Mouse (Mus musculus) olfactory bulb, adult 2 months (tissue): ENCODE data around the gene Mllt3. TPM values are rescaled to one million over a fixed set of nuclear protein-coding genes. Genes with fewer than 3 reads are reported as not detected.
"Not testable (repeated sequence)": the region's sequence is repeated elsewhere in the genome, so short reads cannot be mapped to it uniquely, and the experiment has no call there.

ENCODE experiments used
- H3K27ac ChIP-seq: fragments of 200-500 bp; 2 replicates; pipeline ENCODE4 v1.5.1; 2012; ENCODE audit warnings: low read depth, low read length; ENCODE audit not compliant: insufficient read depth
- H3K4me1 ChIP-seq: fragments of 200-500 bp; 2 replicates; pipeline ENCODE4 v1.6.1; 2012; ENCODE audit warnings: low read length; ENCODE audit not compliant: control insufficient read depth, insufficient read depth
- H3K4me3 ChIP-seq: fragments of 200-500 bp; 2 replicates; pipeline ENCODE4 v1.5.1; 2012; ENCODE audit warnings: mild to moderate bottlenecking, low read depth, low read length, moderate library complexity; ENCODE audit not compliant: insufficient read depth
- CTCF ChIP-seq: fragments of 200-500 bp; IDR thresholded peaks from 2 replicates; pipeline ENCODE4 v1.5.1; 2012; ENCODE audit warnings: low read depth, mild to moderate bottlenecking, low read length, moderate library complexity; ENCODE audit not compliant: insufficient read depth
- POLR2A ChIP-seq: fragments of 200-500 bp; IDR thresholded peaks from 2 replicates; pipeline ENCODE4 v1.6.1; 2012; ENCODE audit warnings: mild to moderate bottlenecking, low read depth, low read length, moderate library complexity; ENCODE audit not compliant: insufficient read depth
- WGBS: fragments of 180-500 bp; shearing (Covaris S2); methylation state at CpG from one replicate; pipeline ENCODE4 v1.1.7; 2018; 5-methylcytosine and 5-hydroxymethylcytosine counted together
- polyA plus RNA-seq: library from polyadenylated mRNA; stranded (reverse); fragments of >200 nt; gene quantifications from 2 replicates; pipeline ENCODE4 v1.2.4, GENCODE M21; 2012; ENCODE audit warnings: low replicate concordance; ENCODE audit not compliant: missing spikeins, insufficient read depth, insufficient read length

Gene Mllt3
- polyA plus RNA-seq, 1 experiment, result not detected

DNA sequence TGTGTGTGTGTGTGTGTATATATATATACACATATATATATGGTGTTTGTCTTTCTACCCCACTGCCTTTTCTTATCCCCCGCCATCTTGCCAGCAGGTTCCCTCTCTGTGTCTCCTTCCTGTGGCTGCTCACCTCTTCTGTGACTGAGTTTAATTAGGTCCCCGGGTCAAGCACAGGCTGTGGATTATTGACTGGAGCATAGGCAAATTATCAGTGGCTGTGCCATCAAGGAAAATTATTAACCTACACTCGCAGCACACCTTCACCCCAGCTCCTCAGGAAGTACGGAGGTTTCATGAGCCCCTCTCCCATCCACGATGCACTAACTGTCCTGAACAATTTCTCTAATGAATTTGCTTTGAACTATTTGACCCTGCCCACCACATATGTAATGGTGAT is 41.5 kb downstream of the Mllt3 start:
- Histone ChIP-seq H3K4me1 (no peaks in the 10 kb centered on the region), H3K27ac (no peak overlapping the region), H3K4me3 (no peak overlapping the region)
- no peak for TF ChIP-seq POLR2A
- TF ChIP-seq CTCF, result no peak
- 92% methylated on average over 5 of the region's 5 CpGs for WGBS

DNA sequence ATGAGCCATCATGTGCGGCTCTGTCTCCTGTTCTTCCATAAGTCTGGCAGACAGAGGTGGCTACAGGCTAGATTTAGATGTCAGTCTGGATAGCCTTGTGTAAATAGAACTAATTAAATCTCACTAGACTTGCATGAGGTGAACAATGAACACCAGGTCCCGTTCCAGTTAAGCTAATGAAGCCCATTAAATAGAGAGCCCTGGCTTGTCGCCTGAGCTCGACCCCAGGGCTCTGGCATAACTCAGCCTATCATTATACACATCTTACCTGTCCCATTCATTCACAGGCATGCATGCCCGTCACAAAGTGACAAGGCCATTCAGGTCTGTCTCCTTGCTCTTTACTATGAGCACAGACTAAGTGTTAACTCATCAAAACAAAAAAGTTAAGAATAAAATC is 42.2 kb downstream of the Mllt3 start:
- no peaks in the 10 kb centered on the region for H3K4me1 ChIP-seq
- no peak overlapping the region for H3K27ac ChIP-seq
- 64% methylated on average over 5 of the region's 5 CpGs for WGBS
- H3K4me3 ChIP-seq, result no peak overlapping the region
- TF ChIP-seq CTCF, result no peak
- no peak for TF ChIP-seq POLR2A

DNA sequence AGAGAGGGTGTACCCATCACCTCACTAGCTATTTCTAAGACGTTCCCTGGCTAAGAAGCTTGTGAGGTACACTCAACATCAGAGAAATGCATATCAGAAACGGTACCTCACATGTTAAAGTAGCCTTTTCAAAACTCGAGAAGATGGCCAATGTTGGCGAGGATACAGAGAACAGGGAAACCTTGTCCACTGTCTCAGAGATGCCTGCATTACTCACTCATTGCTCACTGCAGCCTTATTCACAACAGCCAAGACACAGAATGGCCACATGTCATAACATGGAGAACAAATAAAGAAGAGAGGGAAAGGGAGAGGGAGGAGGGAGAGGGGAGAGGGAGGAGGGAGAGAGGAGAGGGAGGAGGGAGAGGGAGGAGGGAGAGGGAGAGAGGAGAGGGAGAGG is 47.9 kb downstream of the Mllt3 start:
- peaks cover 9% of the 10 kb centered on the region for H3K4me1 ChIP-seq
- TF ChIP-seq CTCF (no peak), POLR2A (no peak)
- H3K27ac ChIP-seq, result no peak overlapping the region
- H3K4me3 ChIP-seq, result no peak overlapping the region
- WGBS, result 29% methylated on average over 4 of the region's 4 CpGs

DNA sequence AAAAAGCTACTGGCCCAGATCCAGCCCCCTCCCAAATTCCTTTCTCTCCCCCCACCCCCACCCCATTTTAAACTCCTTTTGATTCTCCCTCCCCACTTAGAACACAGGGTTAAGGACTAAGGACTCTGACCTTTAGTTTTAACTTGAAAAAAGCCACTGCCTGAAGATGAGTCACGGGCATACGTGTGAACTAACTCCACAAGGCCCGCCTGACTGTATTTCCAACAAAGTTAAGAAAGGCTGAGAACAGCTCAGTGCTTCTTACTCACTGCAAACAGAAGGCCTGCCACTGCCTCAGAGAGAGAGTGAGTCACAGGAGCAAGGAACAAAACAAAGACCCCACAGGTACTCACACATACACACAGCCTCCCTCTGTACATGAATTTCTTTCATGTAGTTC is 48.6 kb downstream of the Mllt3 start:
- Histone ChIP-seq H3K27ac (no peak overlapping the region), H3K4me3 (no peak overlapping the region), H3K4me1 (peaks cover 9% of the 10 kb centered on the region)
- 16% methylated on average over 3 of the region's 3 CpGs for WGBS
- TF ChIP-seq POLR2A (no peak), CTCF (no peak)

DNA sequence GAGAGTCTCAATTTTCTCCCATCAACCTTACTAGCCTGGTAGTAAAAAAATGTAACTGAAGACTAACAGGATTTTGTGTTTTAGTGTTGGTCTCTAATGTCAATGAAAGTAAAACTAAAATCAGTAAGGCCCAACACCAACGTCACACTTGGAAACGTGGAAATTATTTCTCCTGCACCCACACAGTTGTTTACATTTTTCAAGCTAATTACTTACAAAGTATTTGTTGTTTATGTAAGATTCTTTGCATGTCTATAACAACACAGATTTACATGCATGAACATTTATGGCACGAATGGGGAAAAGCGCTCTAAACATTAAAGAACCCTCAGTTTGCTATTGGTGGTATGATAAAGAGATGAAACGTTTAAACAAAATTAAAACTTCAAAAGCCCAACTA is 49.1 kb downstream of the Mllt3 start:
- 42% methylated on average over 5 of the region's 5 CpGs for WGBS
- H3K4me3 ChIP-seq, result no peak overlapping the region
- no peak overlapping the region for H3K27ac ChIP-seq
- H3K4me1 ChIP-seq, result peaks cover 9% of the 10 kb centered on the region
- no peak for TF ChIP-seq POLR2A
- no peak for TF ChIP-seq CTCF

DNA sequence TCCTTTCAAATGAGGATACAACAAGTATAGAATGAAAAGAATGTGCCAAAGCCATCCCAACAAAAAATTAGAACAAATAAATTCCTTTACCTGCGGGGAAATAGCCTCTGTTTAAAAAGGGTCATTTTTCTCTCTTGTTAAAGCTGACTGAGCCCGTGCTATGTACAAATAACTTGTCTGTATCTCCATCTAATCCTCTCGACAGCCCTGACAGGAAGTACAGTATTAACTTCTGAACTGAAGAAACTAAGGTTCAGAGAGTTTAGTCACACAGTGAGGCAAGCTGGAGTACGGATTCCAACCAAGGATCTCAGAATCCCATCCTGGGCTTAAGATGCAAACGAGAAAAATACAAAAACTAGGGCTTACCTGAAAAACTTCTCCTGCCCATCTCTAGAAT is 50.6 kb downstream of the Mllt3 start:
- H3K4me3 ChIP-seq, result no peak overlapping the region
- no peak overlapping the region for H3K27ac ChIP-seq
- peaks cover 9% of the 10 kb centered on the region for H3K4me1 ChIP-seq
- WGBS, result 81% methylated on average over 5 of the region's 5 CpGs
- TF ChIP-seq POLR2A (no peak), CTCF (no peak)

DNA sequence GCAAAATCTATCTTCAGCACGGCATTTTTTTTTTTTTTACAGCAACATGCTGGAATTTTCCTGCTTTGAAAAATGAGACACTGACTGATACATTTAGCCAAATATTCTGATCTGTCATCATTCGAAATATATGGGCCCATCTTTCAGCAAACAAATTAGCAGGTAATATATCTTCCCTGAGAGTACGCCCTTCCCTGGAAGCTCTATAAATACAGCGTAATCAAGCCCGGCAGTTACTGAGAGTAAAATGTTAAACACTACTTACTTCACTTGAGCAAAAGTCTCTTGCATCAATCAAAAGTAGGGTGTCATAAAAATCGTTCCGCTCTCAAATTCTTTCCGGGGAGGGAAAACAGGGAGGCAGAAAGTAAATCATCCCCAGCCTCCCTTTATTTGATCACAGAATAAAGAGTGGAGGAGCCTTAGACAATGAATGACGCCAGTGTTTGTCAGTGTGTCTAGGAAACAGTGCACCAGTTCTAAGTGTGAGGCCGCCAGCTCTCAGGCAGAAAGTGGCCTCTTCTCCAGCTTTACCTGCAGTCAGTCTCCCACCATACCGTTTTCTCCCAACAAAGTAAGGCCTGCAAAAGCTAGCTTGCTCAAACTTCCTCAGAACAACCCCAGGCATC is 55.2 kb downstream of the Mllt3 start:
- WGBS, result 71% methylated on average over 11 of the region's 11 CpGs
- no peak overlapping the region for H3K27ac ChIP-seq
- no peaks in the 10 kb centered on the region for H3K4me1 ChIP-seq
- no peak overlapping the region for H3K4me3 ChIP-seq
- no peak for TF ChIP-seq POLR2A
- TF ChIP-seq CTCF, result no peak

DNA sequence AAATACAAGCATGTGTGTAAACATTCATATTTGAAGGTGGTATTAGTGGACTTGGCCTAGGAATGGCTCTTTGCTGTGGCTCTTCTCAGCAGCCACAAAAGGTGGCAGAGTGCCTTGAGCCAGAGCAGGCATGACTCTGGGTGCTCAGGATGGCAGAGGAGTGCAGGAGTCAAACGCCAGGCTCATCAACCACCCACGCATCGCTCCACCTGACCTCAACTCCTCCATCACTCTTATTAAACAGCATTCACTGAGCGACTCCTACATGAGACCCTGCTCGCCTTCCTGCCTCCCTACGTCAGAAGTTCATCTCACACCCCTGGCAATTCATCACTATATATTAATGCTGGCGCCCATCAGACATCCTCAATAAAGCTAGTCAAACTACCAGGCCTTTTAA is 67.3 kb downstream of the Mllt3 start:
- WGBS, result 89% methylated on average over 7 of the region's 7 CpGs
- no peak overlapping the region for H3K4me3 ChIP-seq
- H3K4me1 ChIP-seq, result peaks cover 5% of the 10 kb centered on the region; the same call in 1 of the 2 replicates
- H3K27ac ChIP-seq, result no peak overlapping the region
- no peak for TF ChIP-seq CTCF
- no peak for TF ChIP-seq POLR2A

DNA sequence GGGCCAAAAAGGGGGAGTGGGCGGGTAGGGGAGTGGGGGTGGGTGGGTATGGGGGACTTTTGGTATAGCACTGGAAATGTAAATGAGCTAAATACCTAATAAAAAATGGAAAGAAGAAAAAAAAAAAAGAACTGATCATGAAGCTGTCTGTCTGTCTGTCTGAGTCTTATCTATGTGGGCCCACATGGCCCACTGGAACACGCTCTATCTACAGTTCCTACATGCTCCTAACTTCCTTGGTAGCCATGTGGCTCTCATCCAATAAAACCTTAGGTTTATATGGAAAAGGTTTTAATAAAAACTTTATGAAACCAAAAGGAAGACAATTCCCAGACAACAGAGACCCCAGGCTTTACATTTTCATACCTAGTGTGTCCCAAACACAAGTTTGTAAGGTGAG is 68.3 kb downstream of the Mllt3 start:
- H3K27ac ChIP-seq, result not testable (repeated sequence)

DNA sequence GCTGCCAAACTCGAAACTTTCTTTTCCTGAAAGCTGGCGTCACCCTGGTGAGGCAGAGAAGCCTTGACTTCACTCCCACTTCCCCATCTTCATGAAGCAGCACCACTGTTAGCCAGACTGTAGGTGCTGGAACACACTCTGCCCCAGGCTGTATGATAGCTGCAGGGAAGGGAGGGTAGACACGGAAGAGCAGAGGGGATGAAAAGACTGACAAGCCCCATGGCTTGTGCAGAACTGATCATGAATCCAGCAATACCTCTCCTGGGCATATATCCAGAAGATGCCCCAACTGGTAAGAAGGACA is 69.4 kb downstream of the Mllt3 start:
- no peak for TF ChIP-seq POLR2A
- no peak for TF ChIP-seq CTCF
- H3K4me1 ChIP-seq, result peaks cover 5% of the 10 kb centered on the region; the same call in 1 of the 2 replicates
- H3K4me3 ChIP-seq, result no peak overlapping the region
- no peak overlapping the region for H3K27ac ChIP-seq
- 77% methylated on average over 3 of the region's 3 CpGs for WGBS

More for the DNA sequence above, 68.3 kb downstream of the Mllt3 start:
- not testable (repeated sequence) for H3K4me3 ChIP-seq, H3K4me1 ChIP-seq
- WGBS, result 100% methylated on average over 1 of the region's 2 CpGs
